Mouse (Mus musculus): ENCODE data around the gene Wnt9b.
A peak's percentile ranks its signal among the peaks of the same experiment; 100 is the strongest.

Wnt9b gene

GRCm38 (mm10) chr11:103732306-103732705 lies 17.3 kb downstream of the Wnt9b start:
- no peak for DNase-seq (ENCODE audit: low read depth, low spot score)

DNA sequence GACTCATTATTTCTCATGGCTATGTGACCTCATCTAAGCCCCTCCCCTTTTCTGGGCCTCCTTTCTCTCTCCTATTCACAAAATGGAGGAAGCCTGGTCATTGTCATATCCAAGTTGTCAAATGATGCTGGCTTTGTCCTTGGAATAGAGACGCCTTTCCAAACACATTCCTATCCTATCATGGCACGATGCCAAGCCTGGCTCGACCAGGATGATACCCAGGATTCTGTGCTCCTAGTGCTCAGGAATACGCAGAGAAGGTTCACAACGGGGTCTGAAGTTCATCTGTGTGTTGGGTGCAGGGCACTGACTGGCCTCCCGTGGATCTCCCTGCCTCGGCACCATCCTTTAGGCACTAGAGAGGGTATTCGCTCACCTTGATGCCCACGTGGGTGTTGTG lies 18.0 kb downstream of the Wnt9b start:
- no peak for DNase-seq (ENCODE audit: low read depth, low spot score)

DNA sequence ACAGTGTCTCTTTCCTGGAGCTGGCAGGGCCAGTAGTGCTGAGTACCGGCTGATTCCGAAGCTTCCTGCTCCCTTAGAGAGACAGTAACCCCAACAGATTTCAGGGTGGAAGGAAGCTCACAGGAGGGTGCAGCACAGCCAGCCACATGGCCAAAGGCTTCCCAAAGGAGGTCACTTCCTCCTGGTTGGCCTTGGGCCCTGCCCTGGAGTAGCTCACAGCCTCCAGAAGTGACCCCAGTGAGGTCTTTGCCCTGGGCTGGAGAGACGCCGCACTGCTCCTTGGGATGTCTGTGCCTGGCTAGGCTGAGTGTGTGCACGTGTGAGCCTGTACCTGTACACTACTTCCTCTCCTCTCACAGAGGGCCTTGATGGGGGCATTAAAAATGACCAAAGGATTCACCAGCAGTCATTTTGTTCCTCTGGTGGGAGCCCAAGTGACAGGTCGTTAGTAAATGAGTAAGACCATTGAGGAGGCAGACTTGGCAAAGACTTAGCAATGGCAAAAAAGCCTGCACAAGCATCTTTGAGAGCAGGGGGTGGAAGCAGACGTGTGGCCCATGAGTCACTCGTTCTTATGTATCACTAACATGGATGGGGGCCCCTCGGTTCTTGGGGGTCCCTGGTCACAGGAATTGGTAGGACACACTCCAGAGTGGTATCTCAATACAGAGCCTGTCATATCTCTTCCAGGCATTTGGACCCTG lies 20.2 kb downstream of the Wnt9b start:
- DNase-seq (ENCODE audit: low read depth, low spot score) = no peak

- peak; percentile 69 for DNase-seq (ENCODE audit: low read depth, low spot score)
These were observed 25.3 kb downstream of the Wnt9b start for GRCm38 (mm10) chr11:103724331-103724771.

GRCm38 (mm10) chr11:103722040-103722481 lies 27.6 kb downstream of the Wnt9b start:
- no peak for DNase-seq (ENCODE audit: low read depth, low spot score)

DNA sequence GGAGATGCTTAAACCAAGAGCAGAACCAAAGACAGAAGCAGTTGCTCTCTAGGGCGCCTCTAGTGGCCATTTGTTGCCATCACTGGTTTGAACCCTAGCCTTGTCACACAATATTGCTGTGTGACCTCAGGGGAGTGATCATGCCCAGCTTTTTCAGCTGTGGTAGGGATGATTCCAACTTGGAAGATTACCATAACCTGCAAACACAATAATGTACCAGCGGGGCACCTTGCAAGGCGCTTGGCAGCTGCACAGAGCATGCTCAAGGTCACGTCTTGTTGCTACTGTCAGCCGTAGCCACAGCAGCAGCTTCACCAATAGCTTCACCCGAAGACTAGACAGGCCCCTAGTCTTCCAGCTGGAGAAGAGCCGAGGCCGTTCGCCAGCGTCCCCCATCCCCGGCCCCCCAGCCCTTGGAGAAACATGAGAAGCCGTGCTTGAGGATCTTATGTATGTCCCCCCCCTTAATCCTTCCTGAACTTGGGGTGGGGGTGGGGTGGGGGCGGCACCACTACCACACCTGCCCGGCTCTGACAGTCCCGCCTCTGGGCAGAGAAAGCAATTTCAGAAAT lies 28.1 kb downstream of the Wnt9b start:
- no peak for DNase-seq (ENCODE audit: low read depth, low spot score)

- DNase-seq (ENCODE audit: low read depth, low spot score) = no peak
These were observed 30.2 kb downstream of the Wnt9b start for GRCm38 (mm10) chr11:103719436-103719835.

GRCm38 (mm10) chr11:103716971-103717370 lies 32.6 kb downstream of the Wnt9b start:
- no peak for DNase-seq (ENCODE audit: low read depth, low spot score)

- no peak for DNase-seq (ENCODE audit: low read depth, low spot score)
These were observed 35.5 kb downstream of the Wnt9b start for GRCm38 (mm10) chr11:103714074-103714473.

- no peak for DNase-seq (ENCODE audit: low read depth, low spot score)
These were observed 37.6 kb downstream of the Wnt9b start for GRCm38 (mm10) chr11:103711851-103712587.

DNA sequence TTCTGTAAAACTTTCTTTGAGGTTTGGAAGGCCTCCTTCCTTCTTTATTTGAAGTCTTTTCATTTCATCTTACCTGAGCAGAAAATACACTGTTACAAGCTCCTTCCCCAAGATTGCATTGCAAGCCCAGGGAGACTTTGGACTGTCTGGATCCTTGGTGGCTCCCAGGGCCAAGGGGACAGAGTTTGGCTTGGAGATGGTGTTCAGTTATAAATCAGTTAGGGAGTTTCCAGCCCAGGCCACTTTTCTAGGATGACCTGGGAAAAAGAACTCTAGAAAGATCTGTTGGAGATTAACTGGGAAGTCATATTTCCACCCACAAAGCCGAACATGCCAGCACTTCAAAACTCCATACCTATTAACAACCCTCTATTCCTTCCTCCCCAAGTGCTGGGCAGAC lies 39.6 kb downstream of the Wnt9b start:
- DNase-seq (ENCODE audit: low read depth, low spot score) = no peak

- DNase-seq (ENCODE audit: low read depth, low spot score) = no peak
These were observed 42.6 kb downstream of the Wnt9b start for GRCm38 (mm10) chr11:103707005-103707404.

DNA sequence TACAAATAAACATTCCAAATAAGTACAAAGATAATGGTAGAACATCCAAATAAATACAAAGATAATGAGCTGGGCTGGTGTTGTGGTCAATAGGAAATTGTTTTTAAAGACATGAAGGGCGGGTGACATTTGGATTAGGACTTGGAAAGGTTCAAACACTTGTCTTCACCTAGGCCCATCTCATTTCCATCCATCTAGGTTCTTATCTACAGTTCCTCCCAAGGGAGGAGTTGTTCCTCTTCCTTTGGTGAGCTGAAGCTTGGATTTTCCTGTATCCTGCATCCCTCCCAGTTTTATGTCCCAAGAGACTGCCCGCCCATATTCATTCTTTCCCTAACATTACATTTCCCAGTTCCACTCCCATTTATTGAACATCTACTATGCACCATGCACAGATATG lies 51.4 kb downstream of the Wnt9b start:
- DNase-seq (ENCODE audit: low read depth, low spot score) = no peak

DNA sequence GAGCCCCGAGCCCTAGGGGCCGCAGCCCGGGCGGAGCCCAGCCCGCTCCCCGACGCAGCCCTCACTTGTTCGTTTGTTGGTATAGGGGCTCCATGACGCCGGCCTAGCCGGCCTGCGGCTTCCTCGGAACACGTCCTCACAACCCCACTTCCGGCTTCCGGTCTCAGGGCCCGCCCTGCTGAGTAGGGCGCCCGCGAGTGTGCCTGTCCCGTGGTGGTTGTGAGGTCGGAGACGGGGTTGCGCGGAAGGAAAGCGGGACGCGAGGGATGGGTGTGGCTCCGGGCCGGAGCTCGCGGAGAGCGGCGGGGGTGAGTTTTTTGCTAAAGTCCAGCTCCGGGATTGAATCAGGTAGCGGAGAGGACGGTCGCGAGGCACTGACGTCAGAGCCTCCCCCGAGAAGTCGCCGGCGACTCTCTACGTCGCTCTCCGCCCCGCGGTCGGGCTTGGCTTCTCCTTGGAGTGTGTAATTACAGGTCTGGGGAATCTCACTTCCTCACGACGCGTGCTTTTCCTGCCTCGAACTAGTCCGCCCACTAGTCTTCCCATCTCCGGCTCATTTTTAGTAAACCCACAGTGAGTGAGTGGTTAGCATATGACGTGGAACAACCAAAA lies 52.0 kb downstream of the Wnt9b start, which contains the start of gene Gosr2:
Gene Gosr2, minus strand, starts transcription at position 334 of the 612 bp plus-strand sequence.
- peak; percentile 92 for DNase-seq (ENCODE audit: low read depth, low spot score)

- no peak for DNase-seq (ENCODE audit: low read depth, low spot score)
These were observed 52.6 kb downstream of the Wnt9b start for GRCm38 (mm10) chr11:103696851-103697564.

DNA sequence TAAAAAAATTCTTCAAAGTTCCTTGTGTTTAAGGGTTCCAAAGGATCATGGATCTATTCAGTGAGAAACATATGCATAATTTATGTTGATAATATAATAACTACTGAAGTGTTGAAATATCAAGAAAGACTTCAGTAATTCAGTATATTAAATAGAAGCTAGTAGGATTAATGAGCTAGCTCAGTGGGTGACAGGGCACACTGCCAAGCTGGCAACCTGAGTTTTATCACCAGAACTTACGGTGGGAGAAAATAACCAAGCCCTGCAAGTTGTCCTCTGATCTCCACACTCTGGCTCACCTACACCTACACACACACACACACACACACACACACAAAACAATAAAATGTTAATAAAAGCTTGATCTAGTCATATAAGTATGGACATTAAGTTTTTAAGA lies 56.4 kb downstream of the Wnt9b start:
- DNase-seq (ENCODE audit: low read depth, low spot score) = no peak

GRCm38 (mm10) chr11:103691036-103691435 lies 58.6 kb downstream of the Wnt9b start:
- no peak for DNase-seq (ENCODE audit: low read depth, low spot score)

GRCm38 (mm10) chr11:103688980-103689378 lies 60.6 kb downstream of the Wnt9b start:
- DNase-seq (ENCODE audit: low read depth, low spot score) = no peak

GRCm38 (mm10) chr11:103688271-103688979 lies 61.2 kb downstream of the Wnt9b start:
- no peak for DNase-seq (ENCODE audit: low read depth, low spot score)

- no peak for DNase-seq (ENCODE audit: low read depth, low spot score)
These were observed 62.9 kb downstream of the Wnt9b start for GRCm38 (mm10) chr11:103686706-103687105.

DNA sequence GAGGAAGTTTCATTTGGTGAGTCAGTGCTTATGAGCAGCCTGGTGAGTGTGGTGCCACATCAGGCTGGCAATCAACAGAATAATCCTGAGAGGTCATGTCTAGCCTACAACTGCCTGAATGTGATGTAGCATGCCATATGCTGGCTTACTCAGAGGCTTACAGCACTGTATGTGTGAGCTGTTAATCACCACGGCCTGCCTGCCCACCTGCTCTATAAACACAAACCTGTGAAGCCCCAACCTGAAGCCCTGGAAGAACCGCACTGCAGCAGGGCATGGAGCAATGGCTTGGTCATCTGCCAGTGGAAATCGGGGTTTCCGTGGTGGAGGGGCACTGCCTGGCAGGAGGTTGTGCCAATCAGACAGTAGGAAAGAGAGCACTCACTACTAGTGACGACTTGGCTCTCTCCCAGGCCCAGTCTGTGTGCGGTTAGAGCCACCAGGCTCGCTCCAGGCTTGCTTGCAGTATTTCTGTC lies 64.3 kb downstream of the Wnt9b start:
- peak; percentile 58 for DNase-seq (ENCODE audit: low read depth, low spot score)

Measured in telencephalon, adult 2 months (tissue).